Mouse (Mus musculus) embryonic fibroblast, embryonic 13.5 days (primary cell): ENCODE measurements around the gene Atxn7l1.

Experiments
- CTCF ChIP-seq: IDR thresholded peaks from 2 replicates; pipeline ENCODE4 v1.5.1; 2011; ENCODE audit warnings: mild to moderate bottlenecking, control low read depth, low read length, moderate library complexity, borderline replicate concordance; ENCODE audit not compliant: insufficient read depth
- POLR2A ChIP-seq: IDR thresholded peaks from 2 replicates; pipeline ENCODE4 v1.6.1; 2011; ENCODE audit warnings: low read depth, mild to moderate bottlenecking, control low read depth, low read length, moderate library complexity

DNA sequence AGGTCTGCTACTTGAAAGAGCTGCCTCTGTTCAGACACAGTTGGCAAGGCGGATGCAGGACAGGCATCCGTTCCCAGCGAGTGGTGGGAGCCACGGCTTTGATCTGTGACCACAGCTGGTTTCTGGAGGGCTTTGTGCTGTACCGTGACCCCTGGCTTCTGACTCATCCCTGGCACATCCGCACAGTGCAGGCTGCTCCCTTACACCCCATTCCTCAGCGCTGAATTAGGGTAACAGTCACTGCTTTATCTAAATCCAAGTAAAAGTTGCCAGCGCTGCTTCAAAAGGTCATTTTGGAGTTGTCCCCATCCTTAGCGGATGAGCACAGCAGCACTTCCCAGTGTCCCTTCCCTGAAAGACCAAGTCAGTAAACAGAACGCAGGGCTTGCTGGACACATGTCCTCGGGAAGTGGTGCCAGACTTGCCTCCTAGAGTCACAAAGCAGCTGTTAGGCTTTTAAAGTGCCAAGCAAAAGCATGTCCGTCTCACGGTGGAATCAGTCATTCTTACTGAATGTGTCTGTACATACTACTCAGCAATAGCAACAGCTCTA is 88.4 kb downstream of the Atxn7l1 start:
- TF ChIP-seq POLR2A: no peak
- TF ChIP-seq CTCF: no peak
